Mouse (Mus musculus): Measurements from ENCODE around the gene Mrpl21.

DNA sequence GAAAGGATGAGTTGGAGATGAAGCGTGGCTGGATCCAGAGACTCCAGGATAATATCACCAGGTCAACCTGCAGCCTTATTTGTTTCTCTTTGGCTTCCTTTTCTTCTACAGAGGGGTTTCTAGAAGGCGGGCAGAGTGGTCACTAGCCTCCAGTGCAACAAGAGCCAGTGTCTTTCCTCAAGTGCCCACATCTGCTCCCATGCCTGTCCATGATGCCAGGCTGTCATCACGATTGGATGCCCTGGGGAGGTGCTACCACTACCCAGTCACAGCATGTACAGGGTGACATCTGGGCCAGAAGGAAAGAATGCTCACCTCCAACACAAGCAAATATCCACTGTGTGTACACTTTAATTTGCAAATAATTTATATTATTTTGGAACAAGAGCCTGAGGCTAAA lies 22.1 kb upstream of the Mrpl21 start:
- TF ChIP-seq POLR2A (IDR thresholded peaks at IDR 0.05; ENCODE audit: extremely low read depth, insufficient read depth, low read length) (no peak), CTCF (IDR thresholded peaks at IDR 0.05; ENCODE audit: low read depth, low read length) (no peak)
